Mouse (Mus musculus): ENCODE results near the gene Nsf. TPM values are rescaled to one million over a fixed set of nuclear protein-coding genes. Genes with fewer than 3 reads are reported as not detected.

Gene Nsf
- polyA plus RNA-seq, 1 experiment from 2014 or later = 26.8 TPM

DNA sequence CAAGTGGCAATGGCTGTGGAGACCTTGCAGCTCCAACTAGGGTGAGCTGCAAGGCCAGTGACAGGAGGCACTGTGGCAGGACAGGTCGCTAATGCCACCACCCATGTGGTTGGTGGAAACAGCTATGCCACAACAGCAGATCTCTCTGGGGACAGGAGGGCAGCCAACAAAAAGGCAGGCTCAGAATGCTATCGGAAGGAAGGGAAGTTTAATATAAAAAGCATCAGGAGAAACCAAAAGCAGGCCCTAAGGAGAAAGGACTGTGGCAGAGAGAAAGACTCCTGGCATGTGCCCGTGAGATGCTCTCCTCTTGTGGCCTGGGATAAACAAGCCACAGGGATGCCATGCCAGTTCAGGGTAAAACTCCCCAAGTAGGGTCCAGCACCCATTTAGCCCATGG, 122.1 kb downstream of the Nsf start:
- H3K9me3 ChIP-seq (ENCODE audit: control insufficient read depth, low read length) = no peaks in the 10 kb centered on the region
- H3K4me3 ChIP-seq (ENCODE audit: control insufficient read depth in 1 of 2, insufficient read depth in 1 of 2, low read depth in 1 of 2, low read length in 2 of 2) = no peak overlapping the region
- 76% methylated on average over 3 of the region's 3 CpGs for WGBS
- peaks cover 6% of the 10 kb centered on the region; the same call in 1 of the 2 replicates for H3K36me3 ChIP-seq (ENCODE audit: control insufficient read depth, insufficient read depth, low read length)
- no peak overlapping the region for H3K27ac ChIP-seq (replicated peaks in 1 of 2; ENCODE audit: control insufficient read depth in 1 of 2, insufficient read depth in 1 of 2, low read depth in 2 of 2, low read length in 2 of 2)
- no peak overlapping the region for H3K4me2 ChIP-seq (ENCODE audit: low read length)
- no peaks in the 10 kb centered on the region for H3K27me3 ChIP-seq (ENCODE audit: control insufficient read depth, insufficient read depth, low read length)
- no peak for ATAC-seq (ENCODE audit: insufficient number of reproducible peaks, insufficient read depth, low FRiP score, low read depth)
- H3K9ac ChIP-seq (ENCODE audit: low read length) = no peak overlapping the region
- H3K4me1 ChIP-seq (ENCODE audit: control insufficient read depth in 2 of 2, insufficient read depth in 2 of 2, low read length in 2 of 2) = no peaks in the 10 kb centered on the region

DNA sequence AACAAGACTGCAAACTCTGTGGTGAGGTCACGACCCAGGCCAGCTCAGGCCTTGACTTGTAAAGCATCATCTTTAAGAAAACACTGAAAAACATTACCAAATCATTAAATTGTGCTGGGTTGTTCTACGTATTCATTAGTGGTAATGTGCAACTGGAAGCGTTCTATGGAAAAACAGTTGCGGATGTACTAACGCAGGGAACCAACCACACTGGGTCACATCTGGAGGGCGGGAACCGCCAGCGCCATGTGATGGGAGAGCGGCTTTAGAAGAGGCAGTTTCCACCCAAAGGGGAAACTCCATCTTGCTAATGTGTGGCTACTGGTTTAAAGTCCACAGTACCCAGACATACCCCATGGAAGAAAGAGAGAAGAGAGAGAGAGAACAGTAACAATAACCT, 123.4 kb downstream of the Nsf start:
- peaks cover 14% of the 10 kb centered on the region for H3K36me3 ChIP-seq (ENCODE audit: control insufficient read depth, insufficient read depth, low read length)
- H3K4me2 ChIP-seq (ENCODE audit: low read length) = no peak overlapping the region
- H3K9ac ChIP-seq (ENCODE audit: low read length) = no peak overlapping the region
- H3K4me1 ChIP-seq (ENCODE audit: control insufficient read depth in 2 of 2, insufficient read depth in 2 of 2, low read length in 2 of 2) = no peaks in the 10 kb centered on the region
- no peak overlapping the region for H3K27ac ChIP-seq (replicated peaks in 1 of 2; ENCODE audit: control insufficient read depth in 1 of 2, insufficient read depth in 1 of 2, low read depth in 2 of 2, low read length in 2 of 2)
- WGBS = 96% methylated on average over 9 of the region's 9 CpGs
- H3K9me3 ChIP-seq (ENCODE audit: control insufficient read depth, low read length) = no peaks in the 10 kb centered on the region
- no peaks in the 10 kb centered on the region for H3K27me3 ChIP-seq (ENCODE audit: control insufficient read depth, insufficient read depth, low read length)
- H3K4me3 ChIP-seq (ENCODE audit: control insufficient read depth in 1 of 2, insufficient read depth in 1 of 2, low read depth in 1 of 2, low read length in 2 of 2) = no peak overlapping the region
- ATAC-seq (ENCODE audit: insufficient number of reproducible peaks, insufficient read depth, low FRiP score, low read depth) = no peak

GRCm38 (mm10) chr11:103829956-103830355, 123.9 kb downstream of the Nsf start:
- no peaks in the 10 kb centered on the region for H3K9me3 ChIP-seq (ENCODE audit: control insufficient read depth, low read length)
- no peak for ATAC-seq (ENCODE audit: insufficient number of reproducible peaks, insufficient read depth, low FRiP score, low read depth)
- H3K4me2 ChIP-seq (ENCODE audit: low read length) = no peak overlapping the region
- no peak overlapping the region for H3K9ac ChIP-seq (ENCODE audit: low read length)
- no peak overlapping the region for H3K4me3 ChIP-seq (ENCODE audit: control insufficient read depth in 1 of 2, insufficient read depth in 1 of 2, low read depth in 1 of 2, low read length in 2 of 2)
- peaks cover 14% of the 10 kb centered on the region for H3K36me3 ChIP-seq (ENCODE audit: control insufficient read depth, insufficient read depth, low read length)
- WGBS = 46% methylated on average over 4 of the region's 4 CpGs
- no peaks in the 10 kb centered on the region for H3K27me3 ChIP-seq (ENCODE audit: control insufficient read depth, insufficient read depth, low read length)
- no peaks in the 10 kb centered on the region for H3K4me1 ChIP-seq (ENCODE audit: control insufficient read depth in 2 of 2, insufficient read depth in 2 of 2, low read length in 2 of 2)
- H3K27ac ChIP-seq (replicated peaks in 1 of 2; ENCODE audit: control insufficient read depth in 1 of 2, insufficient read depth in 1 of 2, low read depth in 2 of 2, low read length in 2 of 2) = no peak overlapping the region

DNA sequence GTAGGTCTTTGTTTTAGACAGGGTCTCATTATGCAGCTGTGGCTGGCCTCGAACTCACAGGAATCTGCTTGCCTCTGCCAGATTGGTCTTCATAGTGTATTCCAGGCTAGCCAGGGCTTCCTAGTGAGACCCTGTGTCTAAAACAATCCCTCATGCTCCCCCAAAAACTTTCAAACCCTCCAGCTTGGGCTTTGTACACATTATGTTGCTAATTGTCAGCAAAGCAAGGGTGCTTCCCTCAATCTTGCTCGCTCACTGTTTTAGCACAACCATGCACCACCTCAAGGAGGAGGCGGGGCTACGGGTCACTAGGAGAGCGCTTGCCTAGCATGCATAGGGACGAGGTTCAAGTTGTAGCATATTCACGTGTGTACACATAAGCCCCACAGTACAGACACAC, 125.0 kb downstream of the Nsf start:
- H3K27me3 ChIP-seq (ENCODE audit: control insufficient read depth, insufficient read depth, low read length) = no peaks in the 10 kb centered on the region
- WGBS = 86% methylated on average over 7 of the region's 7 CpGs

DNA sequence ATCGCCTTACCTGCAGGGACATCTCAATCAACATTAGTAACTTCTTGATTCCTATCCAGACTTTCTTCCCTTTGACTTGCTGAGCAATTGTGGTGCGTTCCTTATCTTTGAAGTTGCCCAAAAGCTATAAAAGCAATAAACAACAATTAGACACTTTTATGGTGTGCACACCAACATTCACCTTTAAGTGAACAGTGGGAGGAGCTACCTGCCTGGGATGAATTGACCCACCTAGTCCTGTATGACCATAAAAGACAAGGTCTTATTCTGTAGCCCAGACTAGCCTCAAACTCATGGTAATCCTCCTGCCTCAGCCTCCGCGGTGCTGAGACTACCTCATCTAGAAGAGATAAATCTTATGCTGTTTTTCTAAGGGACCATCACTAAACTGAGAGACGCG, 126.7 kb downstream of the Nsf start:
- no peaks in the 10 kb centered on the region for H3K9me3 ChIP-seq (ENCODE audit: control insufficient read depth, low read length)
- no peak overlapping the region for H3K27ac ChIP-seq (replicated peaks in 1 of 2; ENCODE audit: control insufficient read depth in 1 of 2, insufficient read depth in 1 of 2, low read depth in 2 of 2, low read length in 2 of 2)
- no peaks in the 10 kb centered on the region for H3K27me3 ChIP-seq (ENCODE audit: control insufficient read depth, insufficient read depth, low read length)
- H3K4me1 ChIP-seq (ENCODE audit: control insufficient read depth in 2 of 2, insufficient read depth in 2 of 2, low read length in 2 of 2) = no peaks in the 10 kb centered on the region
- ATAC-seq (ENCODE audit: insufficient number of reproducible peaks, insufficient read depth, low FRiP score, low read depth) = no peak
- no peak overlapping the region for H3K9ac ChIP-seq (ENCODE audit: low read length)
- H3K4me2 ChIP-seq (ENCODE audit: low read length) = no peak overlapping the region
- WGBS = 92% methylated on average over 6 of the region's 6 CpGs
- H3K36me3 ChIP-seq (ENCODE audit: control insufficient read depth, insufficient read depth, low read length) = peaks cover 33% of the 10 kb centered on the region
- no peak overlapping the region for H3K4me3 ChIP-seq (ENCODE audit: control insufficient read depth in 1 of 2, insufficient read depth in 1 of 2, low read depth in 1 of 2, low read length in 2 of 2)

More for the DNA sequence above, 125.0 kb downstream of the Nsf start:
- Histone ChIP-seq H3K4me1 (ENCODE audit: control insufficient read depth in 2 of 2, insufficient read depth in 2 of 2, low read length in 2 of 2) (no peaks in the 10 kb centered on the region), H3K4me2 (ENCODE audit: low read length) (no peak overlapping the region), H3K27ac (replicated peaks in 1 of 2; ENCODE audit: control insufficient read depth in 1 of 2, insufficient read depth in 1 of 2, low read depth in 2 of 2, low read length in 2 of 2) (no peak overlapping the region), H3K36me3 (ENCODE audit: control insufficient read depth, insufficient read depth, low read length) (peaks cover 19% of the 10 kb centered on the region), H3K9me3 (ENCODE audit: control insufficient read depth, low read length) (no peaks in the 10 kb centered on the region), H3K4me3 (ENCODE audit: control insufficient read depth in 1 of 2, insufficient read depth in 1 of 2, low read depth in 1 of 2, low read length in 2 of 2) (no peak overlapping the region), H3K9ac (ENCODE audit: low read length) (no peak overlapping the region)
- ATAC-seq (ENCODE audit: insufficient number of reproducible peaks, insufficient read depth, low FRiP score, low read depth) = no peak

DNA sequence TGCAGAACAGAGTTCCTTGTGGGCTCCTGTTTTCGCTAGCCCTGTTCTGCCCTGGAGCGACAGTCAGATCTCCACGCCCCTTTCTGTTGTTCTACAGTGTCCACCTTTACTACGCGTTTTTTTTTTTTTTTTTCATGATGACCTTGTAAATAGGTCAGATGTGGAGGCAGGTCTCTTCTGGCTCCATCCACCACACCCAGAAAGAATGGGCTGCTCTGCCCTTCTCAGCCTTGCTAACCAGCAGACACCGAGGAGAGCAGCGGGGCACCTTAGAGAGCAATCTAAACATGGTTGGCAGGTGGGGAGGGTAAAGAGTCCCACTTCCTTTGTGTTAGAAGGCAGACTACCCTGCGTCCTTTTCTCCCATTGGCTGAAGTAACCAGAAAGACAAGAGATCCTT, 137.1 kb downstream of the Nsf start:
- 76% methylated on average over 8 of the region's 8 CpGs for WGBS
- H3K4me3 ChIP-seq (ENCODE audit: control insufficient read depth in 1 of 2, insufficient read depth in 1 of 2, low read depth in 1 of 2, low read length in 2 of 2) = no peak overlapping the region
- no peak overlapping the region for H3K4me2 ChIP-seq (ENCODE audit: low read length)
- H3K4me1 ChIP-seq (ENCODE audit: control insufficient read depth in 2 of 2, insufficient read depth in 2 of 2, low read length in 2 of 2) = peaks cover 3 to 4% of the 10 kb centered on the region in 2 experiments; a peak in 1 of 4 replicates
- no peak overlapping the region for H3K9ac ChIP-seq (ENCODE audit: low read length)
- no peak for ATAC-seq (ENCODE audit: insufficient number of reproducible peaks, insufficient read depth, low FRiP score, low read depth)
- no peaks in the 10 kb centered on the region for H3K9me3 ChIP-seq (ENCODE audit: control insufficient read depth, low read length)
- peaks cover 18% of the 10 kb centered on the region for H3K27me3 ChIP-seq (ENCODE audit: control insufficient read depth, insufficient read depth, low read length)
- H3K36me3 ChIP-seq (ENCODE audit: control insufficient read depth, insufficient read depth, low read length) = peaks cover 4% of the 10 kb centered on the region; the same call in 1 of the 2 replicates
- no peak overlapping the region for H3K27ac ChIP-seq (replicated peaks in 1 of 2; ENCODE audit: control insufficient read depth in 1 of 2, insufficient read depth in 1 of 2, low read depth in 2 of 2, low read length in 2 of 2)

DNA sequence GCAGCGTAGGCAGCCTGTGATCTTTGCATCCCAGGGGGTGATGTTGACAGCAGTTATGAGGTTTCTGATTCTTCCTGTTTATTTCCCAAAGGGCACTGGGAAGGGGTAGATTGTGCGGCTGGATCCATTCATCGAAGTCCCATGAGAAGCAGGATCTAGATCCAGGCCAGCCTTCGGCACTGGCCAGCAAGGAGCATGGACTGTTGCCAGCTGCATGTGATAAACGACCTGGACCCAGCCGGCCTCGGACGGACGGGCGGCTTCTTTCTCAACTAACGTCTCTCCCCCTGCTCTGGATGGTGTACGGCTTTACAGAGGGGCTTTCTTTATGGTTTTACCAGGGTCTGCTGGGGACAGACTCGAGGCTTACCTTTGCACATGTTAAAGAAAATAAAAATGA, 137.9 kb downstream of the Nsf start:
- H3K27ac ChIP-seq (replicated peaks in 1 of 2; ENCODE audit: control insufficient read depth in 1 of 2, insufficient read depth in 1 of 2, low read depth in 2 of 2, low read length in 2 of 2) = no peak overlapping the region
- H3K27me3 ChIP-seq (ENCODE audit: control insufficient read depth, insufficient read depth, low read length) = peaks cover 25% of the 10 kb centered on the region
- H3K36me3 ChIP-seq (ENCODE audit: control insufficient read depth, insufficient read depth, low read length) = no peaks in the 10 kb centered on the region
- H3K4me1 ChIP-seq (ENCODE audit: control insufficient read depth in 2 of 2, insufficient read depth in 2 of 2, low read length in 2 of 2) = peaks cover 3 to 4% of the 10 kb centered on the region in 2 experiments; a peak in 1 of 4 replicates
- no peak for ATAC-seq (ENCODE audit: insufficient number of reproducible peaks, insufficient read depth, low FRiP score, low read depth)
- no peak overlapping the region for H3K9ac ChIP-seq (ENCODE audit: low read length)
- H3K4me3 ChIP-seq (ENCODE audit: control insufficient read depth in 1 of 2, insufficient read depth in 1 of 2, low read depth in 1 of 2, low read length in 2 of 2) = no peak overlapping the region
- no peak overlapping the region for H3K4me2 ChIP-seq (ENCODE audit: low read length)
- H3K9me3 ChIP-seq (ENCODE audit: control insufficient read depth, low read length) = no peaks in the 10 kb centered on the region
- 47% methylated on average over 13 of the region's 13 CpGs for WGBS

DNA sequence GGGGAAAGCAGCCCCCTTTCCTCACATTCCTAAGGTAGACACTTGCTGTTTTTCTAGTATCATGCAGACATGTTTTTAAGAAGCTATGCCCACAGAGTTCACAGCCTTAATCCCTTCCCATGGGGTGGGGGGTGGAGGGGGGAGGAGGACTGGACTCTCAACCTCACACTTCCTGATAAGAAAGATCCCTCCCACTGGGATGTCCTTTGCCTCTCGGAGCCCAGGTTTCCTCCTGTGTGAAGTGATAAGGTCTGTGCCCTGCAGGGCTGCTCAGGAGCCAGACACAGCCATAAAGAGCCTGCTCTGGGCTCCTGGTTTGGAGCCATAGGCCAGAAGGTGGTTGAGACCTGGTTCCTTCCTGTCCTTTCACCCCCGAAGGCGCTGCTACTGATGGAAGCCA, 139.0 kb downstream of the Nsf start:
- Histone ChIP-seq H3K27me3 (ENCODE audit: control insufficient read depth, insufficient read depth, low read length) (peaks cover 37% of the 10 kb centered on the region), H3K4me3 (ENCODE audit: control insufficient read depth in 1 of 2, insufficient read depth in 1 of 2, low read depth in 1 of 2, low read length in 2 of 2) (no peak overlapping the region), H3K4me1 (ENCODE audit: control insufficient read depth in 2 of 2, insufficient read depth in 2 of 2, low read length in 2 of 2) (peaks cover 4 to 11% of the 10 kb centered on the region in 2 experiments; a peak in 2 of 4 replicates), H3K27ac (replicated peaks in 1 of 2; ENCODE audit: control insufficient read depth in 1 of 2, insufficient read depth in 1 of 2, low read depth in 2 of 2, low read length in 2 of 2) (no peak overlapping the region), H3K4me2 (ENCODE audit: low read length) (no peak overlapping the region), H3K9ac (ENCODE audit: low read length) (no peak overlapping the region), H3K9me3 (ENCODE audit: control insufficient read depth, low read length) (no peaks in the 10 kb centered on the region), H3K36me3 (ENCODE audit: control insufficient read depth, insufficient read depth, low read length) (no peaks in the 10 kb centered on the region)
- no peak for ATAC-seq (ENCODE audit: insufficient number of reproducible peaks, insufficient read depth, low FRiP score, low read depth)
- WGBS = 6% methylated on average over 3 of the region's 3 CpGs
